Mouse (Mus musculus): ENCODE results near the gene Lsamp.

Gene Lsamp

GRCm38 (mm10) chr16:41210055-41210454 is 1225.9 kb downstream of the Lsamp start:
- no peak for DNase-seq (ENCODE audit: low read depth, low spot score)

GRCm38 (mm10) chr16:41235829-41236228 is 1251.7 kb downstream of the Lsamp start:
- no peak for DNase-seq (ENCODE audit: low read depth, low spot score)

DNA sequence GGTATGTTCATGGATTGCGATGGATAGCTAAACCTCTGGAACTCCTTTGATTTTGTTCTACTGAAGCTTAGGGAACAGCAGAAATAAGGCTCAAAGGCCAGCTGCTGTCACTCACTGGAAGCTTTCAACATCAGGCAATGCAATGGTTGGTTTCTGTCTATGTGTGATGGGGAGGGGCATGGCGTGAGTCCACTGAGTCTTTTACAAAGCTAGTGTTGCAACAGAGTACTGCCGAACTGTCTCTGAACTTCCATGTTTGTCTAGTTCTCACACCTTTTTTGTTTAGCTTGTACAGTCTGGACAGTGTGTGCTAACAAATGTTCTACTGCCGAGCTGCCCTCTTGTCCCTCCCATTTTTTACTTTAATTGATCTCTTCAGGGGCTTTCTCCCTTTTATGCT is 1258.7 kb downstream of the Lsamp start:
- DNase-seq (ENCODE audit: low read depth, low spot score): no peak

DNA sequence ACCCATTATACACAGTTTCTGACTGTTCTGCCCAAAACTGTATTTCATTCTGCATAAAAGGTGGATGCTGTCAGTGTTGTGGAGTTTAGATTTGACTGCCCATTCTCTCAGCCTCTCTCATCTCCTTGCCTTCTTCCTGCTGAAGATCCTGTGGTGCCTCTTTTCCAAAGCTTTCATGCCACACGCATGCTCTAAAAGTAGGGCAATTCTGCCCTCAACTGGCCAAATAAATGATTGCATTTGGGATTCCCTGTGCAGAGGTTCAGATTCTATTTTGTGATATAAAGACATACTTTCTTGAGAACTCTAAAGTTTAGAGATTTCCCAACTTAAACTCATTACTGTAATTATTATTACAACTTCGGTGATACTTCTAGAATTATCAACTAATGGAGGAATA is 1260.5 kb downstream of the Lsamp start:
- DNase-seq (ENCODE audit: low read depth, low spot score): peak; percentile 37

GRCm38 (mm10) chr16:41258145-41259035 is 1274.2 kb downstream of the Lsamp start:
- DNase-seq (ENCODE audit: low read depth, low spot score): peak; percentile 51

- no peak for DNase-seq (ENCODE audit: low read depth, low spot score)
Measured at GRCm38 (mm10) chr16:41275999-41276671, 1292.0 kb downstream of the Lsamp start.

DNA sequence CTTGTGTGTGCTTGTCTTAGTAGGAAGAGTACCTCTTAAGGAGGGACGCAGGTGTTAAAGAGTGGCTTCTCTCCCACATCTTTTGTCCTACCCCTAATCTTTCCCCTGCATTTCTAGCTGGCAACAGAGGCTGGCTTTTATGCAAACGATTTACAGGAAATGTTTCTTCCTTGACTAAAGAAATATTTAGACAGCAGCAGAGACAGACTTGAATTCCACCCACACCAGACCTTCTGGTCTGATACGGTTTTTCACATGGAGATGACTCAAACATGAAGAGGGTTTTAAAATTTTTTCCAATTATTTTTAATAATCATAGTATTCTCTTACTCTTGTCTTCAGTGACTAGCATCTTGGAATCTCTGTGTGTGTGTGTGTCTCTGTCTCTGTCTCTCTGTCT is 1333.8 kb downstream of the Lsamp start:
- DNase-seq (ENCODE audit: low read depth, low spot score): no peak

DNA sequence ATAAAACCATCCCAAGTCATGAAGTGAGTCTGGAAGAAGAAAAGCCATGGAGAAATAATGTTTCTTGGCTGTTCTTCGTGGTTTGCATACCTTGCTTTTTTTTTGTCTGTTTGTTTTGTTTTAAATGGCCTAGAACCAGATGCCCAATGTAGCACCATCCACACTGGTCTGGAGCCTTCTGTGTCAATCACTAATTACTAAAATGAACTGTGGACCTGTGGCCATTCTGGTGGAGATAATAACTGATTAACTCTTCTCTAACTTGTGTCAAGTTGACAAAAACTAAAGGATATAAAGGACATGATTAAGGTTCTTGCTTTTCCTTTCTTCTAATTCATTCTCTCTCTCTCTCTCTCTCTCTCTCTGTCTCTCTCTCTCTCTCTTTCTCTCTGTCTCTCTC is 1359.3 kb downstream of the Lsamp start:
- DNase-seq (ENCODE audit: low read depth, low spot score): no peak

- DNase-seq (ENCODE audit: low read depth, low spot score): no peak
Measured at GRCm38 (mm10) chr16:41365138-41365537, 1381.0 kb downstream of the Lsamp start.

DNA sequence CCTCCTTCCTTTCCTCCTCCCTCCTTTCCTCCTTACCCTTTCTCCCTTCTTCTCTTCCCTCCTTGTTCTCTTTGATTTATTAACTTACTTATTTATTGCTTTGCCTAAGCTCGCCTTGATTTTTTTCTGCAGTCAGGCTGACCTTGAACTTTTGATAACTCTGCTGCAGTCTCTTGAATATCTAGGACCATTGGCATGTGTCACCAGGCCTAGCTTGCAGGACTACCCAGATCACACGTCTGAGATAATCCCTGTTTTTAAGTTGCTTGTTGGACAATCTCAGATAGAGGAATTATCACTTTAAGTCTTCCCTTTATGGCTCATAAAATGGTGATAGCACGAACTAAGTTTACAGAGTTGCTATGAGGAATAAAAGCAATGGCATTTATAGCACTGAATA is 1399.5 kb downstream of the Lsamp start:
- no peak for DNase-seq (ENCODE audit: low read depth, low spot score)

DNA sequence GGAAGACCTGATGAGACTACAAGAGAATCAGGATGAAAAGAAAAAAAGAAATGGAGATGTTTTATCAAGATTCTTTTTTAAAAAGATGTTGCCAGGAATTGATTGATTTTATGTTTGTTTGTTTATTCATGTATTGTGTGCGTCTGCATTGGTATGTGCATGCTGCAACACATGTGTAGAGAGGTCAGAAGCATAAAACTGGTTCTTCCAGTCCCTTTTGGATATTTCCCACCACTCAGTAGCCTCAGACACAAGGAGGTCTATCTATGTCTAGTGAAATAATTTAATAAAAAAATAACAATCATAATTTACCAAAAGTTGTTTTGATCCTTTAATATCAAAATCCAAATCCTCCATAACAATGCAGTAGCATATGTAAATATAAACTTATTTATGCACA is 1400.1 kb downstream of the Lsamp start:
- no peak for DNase-seq (ENCODE audit: low read depth, low spot score)

- no peak for DNase-seq (ENCODE audit: low read depth, low spot score)
Measured at GRCm38 (mm10) chr16:41408850-41409249, 1424.7 kb downstream of the Lsamp start.

DNA sequence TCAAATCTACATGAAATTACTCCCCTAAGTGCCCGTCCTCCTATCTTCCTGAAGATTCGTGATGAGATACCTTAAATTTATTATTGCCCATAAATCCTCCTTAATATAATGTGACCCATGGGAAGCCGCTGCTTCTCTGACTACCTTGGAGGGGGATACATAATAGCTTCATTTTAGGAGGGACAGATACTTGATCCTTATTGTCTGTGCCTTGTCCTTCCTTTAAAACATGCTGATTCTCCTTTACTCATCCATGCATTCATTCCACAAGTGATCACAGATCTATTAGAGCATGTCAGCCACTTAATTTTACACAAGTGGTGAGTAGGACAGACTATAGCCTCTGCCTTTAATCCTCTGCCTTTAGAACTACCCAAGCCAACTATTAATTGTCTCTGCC is 1426.5 kb downstream of the Lsamp start:
- no peak for DNase-seq (ENCODE audit: low read depth, low spot score)

- DNase-seq (ENCODE audit: low read depth, low spot score): no peak
Measured at GRCm38 (mm10) chr16:41417363-41417762, 1433.2 kb downstream of the Lsamp start.

DNA sequence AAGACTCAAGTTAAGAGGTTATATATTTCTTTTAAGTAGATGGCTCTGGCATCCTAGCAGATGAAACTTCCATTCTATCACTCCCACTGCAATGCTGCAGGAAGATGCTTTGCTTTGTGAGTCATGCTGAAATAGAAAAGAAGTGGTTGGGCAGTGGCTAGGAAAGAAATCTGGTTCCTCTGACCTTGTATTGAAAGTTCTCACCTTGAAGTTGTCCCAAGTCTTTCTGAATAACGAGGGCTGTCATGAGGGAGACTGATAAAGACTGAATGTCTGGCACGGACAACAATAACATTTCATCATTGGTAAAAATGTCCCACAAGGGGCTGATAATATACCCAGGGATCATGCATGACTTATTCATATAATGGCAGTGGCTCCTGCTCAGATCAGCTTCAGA is 1483.2 kb downstream of the Lsamp start:
- DNase-seq (ENCODE audit: low read depth, low spot score): no peak

- no peak for DNase-seq (ENCODE audit: low read depth, low spot score)
Measured at GRCm38 (mm10) chr16:41478694-41479093, 1494.5 kb downstream of the Lsamp start.

DNA sequence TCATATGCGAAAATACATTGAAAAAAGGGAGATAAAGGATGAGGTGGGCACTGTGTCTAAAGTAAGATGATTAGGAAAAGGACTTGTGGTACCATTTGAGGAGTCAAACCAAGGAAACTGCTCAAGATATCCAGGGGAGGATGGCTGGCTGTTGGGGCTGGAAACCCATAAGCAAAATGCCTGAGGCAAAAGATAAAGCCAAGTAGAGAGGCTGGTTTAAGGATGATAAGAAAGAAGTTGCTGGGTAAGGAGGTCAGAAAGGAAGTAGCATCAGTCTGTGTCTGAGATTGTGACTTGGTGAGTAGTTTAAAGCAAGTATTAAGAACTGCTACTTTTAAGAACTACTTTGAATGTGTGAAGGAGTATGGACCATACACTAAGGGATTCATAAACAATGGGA is 1497.7 kb downstream of the Lsamp start:
- no peak for DNase-seq (ENCODE audit: low read depth, low spot score)

DNA sequence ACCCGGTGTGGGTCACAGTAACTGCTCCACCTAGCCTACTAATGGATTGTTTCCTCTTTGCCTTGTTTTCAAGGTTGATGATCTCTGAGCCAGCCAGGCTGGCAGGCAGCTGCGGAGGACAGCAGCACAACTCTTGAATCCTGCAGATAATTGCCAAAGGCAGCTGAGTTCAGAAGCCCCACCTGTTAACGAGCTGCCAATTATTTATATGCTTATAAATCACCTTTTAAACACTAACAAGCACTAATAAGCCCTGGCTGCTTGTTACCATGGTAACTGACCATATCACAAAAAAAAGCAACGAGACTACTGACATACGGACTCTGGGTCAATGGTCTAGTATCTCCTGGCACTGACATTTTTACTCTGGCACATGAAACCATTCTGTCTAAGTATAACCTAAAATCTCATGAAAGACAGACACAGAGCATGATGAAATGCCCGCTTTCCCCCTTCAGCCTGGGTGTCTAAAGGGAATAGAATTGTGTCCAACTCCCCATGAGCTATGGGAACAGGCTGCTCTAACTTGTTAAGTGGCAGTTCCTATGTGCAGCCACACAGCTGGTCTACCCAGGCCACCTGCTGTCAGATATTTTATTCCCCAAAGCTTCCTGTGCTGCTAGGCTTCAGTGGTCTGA is 1526.9 kb downstream of the Lsamp start:
- peak; percentile 57 for DNase-seq (ENCODE audit: low read depth, low spot score)

GRCm38 (mm10) chr16:41521566-41521965 is 1537.4 kb downstream of the Lsamp start:
- DNase-seq (ENCODE audit: low read depth, low spot score): no peak

- no peak for DNase-seq (ENCODE audit: low read depth, low spot score)
Measured at GRCm38 (mm10) chr16:41524266-41524665, 1540.1 kb downstream of the Lsamp start.

DNA sequence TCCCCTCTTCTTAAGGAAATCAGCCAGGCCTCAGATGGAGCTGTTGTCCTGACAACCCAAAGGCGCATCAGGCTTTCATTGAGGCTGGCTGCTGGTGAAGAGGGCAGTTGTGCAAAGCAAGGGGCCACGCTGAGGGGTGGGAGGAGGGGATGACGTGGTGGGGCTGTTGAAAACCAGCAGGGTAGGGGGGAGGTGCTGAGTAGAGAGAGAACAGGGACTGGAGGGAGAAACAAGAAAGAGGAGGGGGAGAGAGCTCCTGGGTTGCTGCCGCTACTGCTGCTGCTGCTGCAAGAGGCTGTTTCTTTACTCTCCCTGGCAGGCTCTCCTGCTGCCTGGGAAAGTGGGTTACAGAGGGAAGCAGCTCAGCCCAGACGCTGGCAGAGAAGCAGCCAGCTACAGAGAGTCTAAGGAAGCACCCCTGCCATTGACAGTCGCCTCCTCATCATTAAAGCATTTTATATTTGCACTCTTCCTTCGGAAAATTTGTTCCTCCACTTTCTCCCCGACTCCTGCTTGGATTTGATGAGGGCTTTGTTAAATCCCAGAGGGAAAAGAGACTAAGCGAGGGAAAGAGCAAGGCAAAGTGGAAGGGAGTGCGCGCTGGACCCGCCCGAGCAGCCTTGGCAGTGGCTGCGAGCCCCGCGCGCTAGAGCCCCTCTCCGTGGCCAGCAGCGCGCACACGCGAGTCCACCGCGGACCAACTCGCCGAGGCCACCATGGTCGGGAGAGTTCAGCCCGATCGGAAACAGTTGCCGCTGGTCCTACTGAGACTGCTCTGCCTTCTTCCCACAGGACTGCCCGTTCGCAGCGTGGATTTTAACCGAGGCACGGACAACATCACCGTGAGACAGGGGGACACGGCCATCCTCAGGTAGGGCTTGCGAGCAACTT is 1548.7 kb downstream of the Lsamp start:
- DNase-seq (ENCODE audit: low read depth, low spot score): no peak

- DNase-seq (ENCODE audit: low read depth, low spot score): no peak
Measured at GRCm38 (mm10) chr16:41533686-41534085, 1549.5 kb downstream of the Lsamp start.

Data from A20 (cell line).